Mouse (Mus musculus) olfactory bulb, adult 2 months (tissue): ENCODE measurements around the gene Insl3. TPM values are rescaled to one million over a fixed set of nuclear protein-coding genes. Genes with fewer than 3 reads are reported as not detected.

Source experiments
- H3K27ac ChIP-seq: fragments of 200-500 bp; 2 replicates; pipeline ENCODE4 v1.5.1; 2012; ENCODE audit warnings: low read depth, low read length; ENCODE audit not compliant: insufficient read depth
- H3K4me1 ChIP-seq: fragments of 200-500 bp; 2 replicates; pipeline ENCODE4 v1.6.1; 2012; ENCODE audit warnings: low read length; ENCODE audit not compliant: control insufficient read depth, insufficient read depth
- H3K4me3 ChIP-seq: fragments of 200-500 bp; 2 replicates; pipeline ENCODE4 v1.5.1; 2012; ENCODE audit warnings: mild to moderate bottlenecking, low read depth, low read length, moderate library complexity; ENCODE audit not compliant: insufficient read depth
- CTCF ChIP-seq: fragments of 200-500 bp; IDR thresholded peaks from 2 replicates; pipeline ENCODE4 v1.5.1; 2012; ENCODE audit warnings: low read depth, mild to moderate bottlenecking, low read length, moderate library complexity; ENCODE audit not compliant: insufficient read depth
- POLR2A ChIP-seq: fragments of 200-500 bp; IDR thresholded peaks from 2 replicates; pipeline ENCODE4 v1.6.1; 2012; ENCODE audit warnings: mild to moderate bottlenecking, low read depth, low read length, moderate library complexity; ENCODE audit not compliant: insufficient read depth
- WGBS: fragments of 180-500 bp; shearing (Covaris S2); methylation state at CpG from one replicate; pipeline ENCODE4 v1.1.7; 2018; 5-methylcytosine and 5-hydroxymethylcytosine counted together
- polyA plus RNA-seq: library from polyadenylated mRNA; stranded (reverse); fragments of >200 nt; gene quantifications from 2 replicates; pipeline ENCODE4 v1.2.4, GENCODE M21; 2012; ENCODE audit warnings: low replicate concordance; ENCODE audit not compliant: missing spikeins, insufficient read depth, insufficient read length

Insl3 gene
- not detected in 2 replicates for polyA plus RNA-seq

DNA sequence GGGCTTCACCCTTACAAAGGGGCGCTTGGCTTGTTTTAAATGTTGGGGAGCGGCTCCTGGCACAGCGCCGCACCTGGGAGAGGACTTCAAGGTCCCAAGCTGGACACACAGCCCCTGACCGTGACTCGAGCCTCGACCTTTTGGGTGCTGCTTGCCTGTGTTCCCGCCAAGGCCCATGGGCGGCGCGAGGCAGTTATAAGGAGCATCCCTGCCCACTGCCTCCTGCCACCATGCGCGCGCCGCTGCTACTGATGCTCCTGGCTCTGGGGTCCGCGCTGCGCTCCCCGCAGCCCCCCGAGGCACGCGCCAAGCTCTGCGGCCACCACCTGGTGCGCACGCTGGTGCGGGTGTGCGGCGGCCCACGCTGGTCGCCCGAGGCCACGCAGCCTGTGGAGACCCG is at the start of gene Insl3:
Insl3 (plus strand) TSS at position 187 of the 400 bp plus-strand sequence.
- no peak within 1 kb of the TSS for H3K4me3 ChIP-seq
- H3K4me1 ChIP-seq = peaks cover 31% of the 10 kb centered on the region
- 14% methylated on average over 33 of the region's 33 CpGs for WGBS
- H3K27ac ChIP-seq = no peak within 1 kb of the TSS
- TF ChIP-seq POLR2A = no peak
- TF ChIP-seq CTCF = no peak

DNA sequence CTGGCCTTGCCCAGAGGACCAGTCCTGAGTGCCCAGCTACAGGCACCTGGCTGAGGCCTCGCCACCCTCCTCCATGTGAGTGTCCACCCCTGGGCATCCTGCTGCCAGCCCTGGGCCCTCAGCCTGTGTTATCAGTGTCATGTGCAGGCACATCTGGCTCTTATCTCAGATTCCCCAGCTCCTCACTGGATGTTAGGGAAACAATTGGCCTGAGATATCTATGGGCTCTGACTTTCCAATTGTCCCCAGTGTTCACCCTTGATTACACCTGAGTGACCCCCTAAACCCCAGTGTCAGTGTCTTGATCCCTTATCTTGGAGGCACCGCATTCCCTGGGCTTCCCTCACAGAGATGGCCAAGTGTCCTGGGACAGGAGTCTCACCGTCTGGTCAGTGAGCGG is 49.7 kb upstream of the Insl3 start:
- TF ChIP-seq CTCF = no peak
- TF ChIP-seq POLR2A = no peak
- Histone ChIP-seq H3K4me3 (no peak overlapping the region), H3K27ac (no peak overlapping the region), H3K4me1 (no peaks in the 10 kb centered on the region)
- WGBS = 91% methylated on average over 4 of the region's 4 CpGs

DNA sequence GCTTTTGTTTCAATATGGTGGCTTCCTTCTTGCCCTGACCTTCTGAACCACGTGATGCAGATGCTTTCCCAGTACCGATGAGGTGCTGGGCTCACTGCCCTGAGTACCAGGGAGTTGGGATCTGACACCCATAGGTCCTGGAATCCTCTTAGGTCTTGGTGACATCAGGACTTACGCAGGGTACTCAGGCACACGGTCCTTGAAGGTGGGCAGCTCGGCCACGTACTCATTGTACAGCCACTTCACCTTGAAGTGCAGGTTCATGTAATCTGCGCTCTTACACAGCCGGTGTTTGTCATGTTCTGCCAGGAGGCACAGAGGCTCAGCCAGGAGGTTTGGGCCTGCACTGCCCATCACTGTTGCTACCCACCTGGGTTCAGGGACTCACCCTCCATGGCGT is 43.5 kb upstream of the Insl3 start:
- 84% methylated on average over 9 of the region's 9 CpGs for WGBS

DNA sequence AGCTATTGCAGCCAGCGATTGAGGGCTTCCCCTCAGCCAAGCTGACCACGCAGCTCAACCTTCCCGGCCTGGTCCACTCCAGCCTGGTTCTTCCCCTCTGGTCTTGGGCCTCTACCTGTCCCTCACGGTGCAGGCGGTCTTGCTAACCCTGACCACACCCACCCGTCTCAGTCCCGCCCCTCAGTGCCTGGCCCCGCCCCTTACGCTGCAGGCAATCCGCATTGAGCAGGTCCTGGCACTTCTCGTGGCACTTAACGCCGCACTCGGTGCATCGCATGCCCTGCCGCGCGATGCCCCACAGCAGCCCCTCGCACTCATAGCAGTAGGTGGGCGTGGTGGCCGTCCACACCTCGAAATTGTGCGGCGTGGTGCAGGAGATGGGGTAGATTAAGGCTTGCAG is 34.4 kb upstream of the Insl3 start:
- no peaks in the 10 kb centered on the region for H3K4me1 ChIP-seq
- H3K27ac ChIP-seq = no peak overlapping the region
- WGBS = 20% methylated on average over 24 of the region's 24 CpGs
- TF ChIP-seq CTCF = no peak
- no peak for TF ChIP-seq POLR2A
- no peak overlapping the region for H3K4me3 ChIP-seq

More for the DNA sequence above, 43.5 kb upstream of the Insl3 start:
- no peak for TF ChIP-seq CTCF
- no peak for TF ChIP-seq POLR2A
- H3K4me1 ChIP-seq = no peaks in the 10 kb centered on the region
- H3K27ac ChIP-seq = no peak overlapping the region
- no peak overlapping the region for H3K4me3 ChIP-seq

DNA sequence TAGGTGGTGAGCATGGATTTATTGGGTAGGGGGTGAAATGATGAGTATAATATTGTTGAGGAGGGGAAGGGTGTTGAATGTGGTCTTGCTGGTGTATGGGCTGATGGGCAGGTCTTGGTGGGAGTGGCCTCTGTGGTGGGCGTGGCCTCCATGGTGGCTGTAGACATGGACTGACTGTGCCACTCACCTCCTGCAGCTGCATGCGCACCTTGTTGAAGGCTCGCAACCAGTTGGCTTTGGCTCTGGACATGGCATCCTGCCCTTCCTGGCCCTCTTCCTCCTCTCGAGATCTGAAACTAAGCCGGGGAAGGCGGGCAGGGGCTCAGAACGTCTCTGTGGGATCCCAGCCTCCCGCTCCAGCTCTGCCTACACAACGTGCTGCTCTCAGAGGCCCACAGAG is 31.2 kb upstream of the Insl3 start:
- WGBS = 40% methylated on average over 9 of the region's 9 CpGs

DNA sequence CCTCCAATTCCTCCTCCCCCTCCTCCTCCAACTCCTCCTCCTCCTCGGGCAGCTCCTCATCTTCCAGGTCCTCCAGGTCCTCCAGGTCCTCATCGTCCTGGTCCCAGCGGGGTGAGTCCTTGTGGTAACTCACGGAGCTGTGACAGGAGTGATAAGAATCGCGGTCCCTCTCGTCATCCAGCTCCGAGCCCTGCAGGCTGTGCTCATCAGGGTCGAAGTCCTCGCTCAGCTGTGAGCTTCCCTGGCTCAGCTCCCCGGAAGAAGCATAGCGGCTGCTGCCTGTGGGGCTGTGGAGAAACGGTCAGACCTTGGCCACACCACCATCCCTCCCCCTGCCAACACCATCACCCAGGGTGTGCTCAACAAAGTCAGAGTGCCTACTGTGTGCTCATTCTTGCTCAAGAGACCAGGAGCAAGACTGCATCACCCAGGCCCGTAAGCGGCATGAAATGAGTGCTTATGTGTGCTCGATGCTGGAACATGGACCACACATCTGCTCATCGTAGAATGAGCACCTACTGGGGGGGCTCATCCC is 30.4 kb upstream of the Insl3 start:
- TF ChIP-seq CTCF = no peak
- no peak for TF ChIP-seq POLR2A
- Histone ChIP-seq H3K4me1 (no peaks in the 10 kb centered on the region), H3K27ac (no peak overlapping the region), H3K4me3 (no peak overlapping the region)
- 47% methylated on average over 17 of the region's 17 CpGs for WGBS

More for the DNA sequence above, 31.2 kb upstream of the Insl3 start:
- no peak overlapping the region for H3K27ac ChIP-seq
- no peaks in the 10 kb centered on the region for H3K4me1 ChIP-seq
- no peak for TF ChIP-seq POLR2A
- TF ChIP-seq CTCF = no peak
- no peak overlapping the region for H3K4me3 ChIP-seq

DNA sequence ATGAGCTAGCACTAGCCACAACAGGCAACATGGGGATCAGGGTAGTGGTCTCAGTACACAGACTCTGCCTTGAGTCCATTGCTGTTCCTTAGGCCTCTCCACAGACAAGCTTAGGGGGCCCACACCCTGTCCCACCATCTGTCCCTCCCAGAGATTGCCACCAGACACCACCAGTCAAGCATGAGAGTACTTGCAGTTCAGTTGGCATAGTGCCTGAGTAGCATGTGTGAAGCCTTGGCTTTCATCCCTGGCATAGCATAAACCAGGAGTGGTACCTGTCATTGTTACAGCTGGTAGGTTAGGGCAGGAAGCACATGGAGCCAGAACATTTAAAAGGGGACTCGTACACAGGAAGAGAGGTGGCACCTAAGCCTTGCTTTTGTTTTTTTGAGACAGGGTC is 29.3 kb upstream of the Insl3 start:
- 65% methylated on average over 1 of the region's 1 CpGs for WGBS
- Histone ChIP-seq H3K4me1 (no peaks in the 10 kb centered on the region), H3K27ac (no peak overlapping the region), H3K4me3 (no peak overlapping the region)
- no peak for TF ChIP-seq POLR2A
- no peak for TF ChIP-seq CTCF

DNA sequence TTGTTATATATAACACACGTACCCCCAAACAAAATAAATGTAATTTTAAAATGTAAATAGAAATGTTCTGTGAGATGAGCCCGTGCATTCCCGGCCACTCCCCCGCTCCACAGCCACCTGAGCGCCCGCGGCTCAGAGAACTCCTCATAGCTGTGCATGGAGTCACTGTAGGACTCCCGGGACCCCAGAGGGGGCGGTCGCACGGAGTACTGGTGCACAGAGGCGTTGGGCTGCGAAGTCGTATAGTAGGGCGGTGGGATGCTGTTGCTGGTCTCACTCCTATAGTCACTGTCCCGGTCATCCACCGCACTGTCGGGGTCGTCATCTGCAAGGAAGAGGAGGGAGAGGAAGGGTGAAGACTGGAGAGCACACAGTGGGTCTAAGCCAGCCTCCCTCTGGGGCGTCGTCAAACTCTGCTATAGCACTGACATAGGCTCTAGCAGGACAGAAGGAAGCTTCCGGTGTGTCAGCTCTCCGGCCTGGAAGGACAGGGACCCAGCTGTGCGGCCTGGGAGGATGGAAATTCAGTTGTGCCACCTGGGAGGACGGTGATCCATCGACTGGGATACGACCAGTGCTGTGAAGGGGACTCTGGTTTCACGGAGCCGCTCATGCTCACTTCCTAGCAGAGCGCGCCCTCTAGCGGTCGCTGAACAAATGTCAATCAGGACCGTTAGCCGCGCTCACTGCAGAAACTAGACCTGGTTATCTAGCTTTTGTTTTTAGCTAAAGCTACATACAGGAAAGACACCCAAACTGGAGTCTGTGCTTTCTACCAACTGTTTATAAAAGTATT is 28.5 kb upstream of the Insl3 start:
- H3K27ac ChIP-seq = no peak overlapping the region
- TF ChIP-seq POLR2A (no peak), CTCF (peak; percentile 87)
- peaks cover 1% of the 10 kb centered on the region; the same call in 1 of the 2 replicates for H3K4me1 ChIP-seq
- H3K4me3 ChIP-seq = no peak overlapping the region
- WGBS = 18% methylated on average over 36 of the region's 36 CpGs

DNA sequence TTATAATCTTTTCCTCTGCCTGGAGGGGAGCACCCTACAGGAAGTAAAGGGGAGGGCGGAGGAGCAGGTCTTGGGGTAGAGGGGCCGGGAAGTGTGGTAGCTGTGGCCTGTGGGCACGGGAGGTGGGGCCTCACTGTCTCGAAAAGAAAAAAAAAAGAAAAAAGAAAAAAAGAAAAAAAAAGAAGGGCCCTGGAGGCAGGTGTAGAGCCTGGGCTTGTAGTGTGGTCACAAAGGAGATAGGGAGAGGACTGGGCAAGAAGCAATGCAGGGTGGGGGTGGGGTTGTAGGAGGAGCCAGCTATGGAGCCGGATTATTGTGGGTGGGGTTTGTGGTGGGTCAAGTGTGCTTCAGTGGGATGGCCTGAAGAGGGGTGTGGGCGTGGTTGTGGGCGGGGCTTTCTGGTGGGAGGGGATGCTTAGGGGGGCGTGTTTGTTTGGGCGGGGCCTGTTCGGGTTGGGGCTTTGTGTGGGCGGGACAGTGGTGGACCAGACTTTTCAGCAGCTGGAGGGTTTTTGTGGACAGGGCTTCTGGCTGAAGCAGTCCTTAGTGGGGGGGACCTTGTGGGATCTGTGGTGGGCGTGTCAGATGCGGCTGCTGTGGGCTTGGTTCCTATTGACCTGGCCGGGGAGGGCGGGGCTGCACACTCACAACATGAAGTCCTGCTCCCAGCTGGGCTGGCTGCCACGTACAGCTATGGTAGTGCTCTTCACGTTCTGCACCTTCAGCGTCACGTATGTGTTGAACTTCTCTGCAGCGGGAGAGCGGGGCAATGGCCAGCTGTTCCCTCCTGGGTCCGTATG is 23.5 kb upstream of the Insl3 start:
- TF ChIP-seq POLR2A (no peak), CTCF (no peak)
- WGBS = 23% methylated on average over 22 of the region's 22 CpGs
- H3K27ac ChIP-seq = no peak overlapping the region
- H3K4me3 ChIP-seq = no peak overlapping the region
- H3K4me1 ChIP-seq = peaks cover 39% of the 10 kb centered on the region
